Mouse (Mus musculus) myocyte (in vitro differentiated cells): ENCODE results near the gene D230025D16Rik.

Experiments used
- CEBPB ChIP-seq: IDR thresholded peaks from 2 replicates; pipeline ENCODE4 v1.6.1; 2011; ENCODE audit warnings: mild to moderate bottlenecking, moderate library complexity; ENCODE audit not compliant: poor library complexity, insufficient read depth, severe bottlenecking
- E2F4 ChIP-seq: IDR thresholded peaks from one replicate; pipeline ENCODE4 v1.6.1; 2011; ENCODE audit warnings: mild to moderate bottlenecking, control low read depth, moderate library complexity; ENCODE audit not compliant: insufficient read depth
- MAX ChIP-seq: IDR thresholded peaks from one replicate; pipeline ENCODE4 v1.6.1; 2011; ENCODE audit warnings: low read depth, mild to moderate bottlenecking, control low read depth
- MYOD1 ChIP-seq, 3 experiments: IDR thresholded peaks; one replicate each; pipeline ENCODE4 v1.6.1; 2011; ENCODE audit warnings: control low read depth in 2 of 3, low read depth in 2 of 3, mild to moderate bottlenecking in 2 of 3, moderate library complexity in 1 of 3; ENCODE audit not compliant: insufficient read length in 2 of 3, control insufficient read depth in 1 of 3
- MYOG ChIP-seq, 3 experiments: IDR thresholded peaks; one replicate each; pipeline ENCODE4 v1.6.1; 2011; ENCODE audit warnings: control low read depth in 2 of 3, low read depth in 2 of 3, mild to moderate bottlenecking in 2 of 3; ENCODE audit not compliant: insufficient read length in 2 of 3, control insufficient read depth in 1 of 3, insufficient read depth in 1 of 3
- POLR2A ChIP-seq: IDR thresholded peaks from one replicate; pipeline ENCODE4 v1.6.1; 2011; ENCODE audit warnings: low read depth, mild to moderate bottlenecking, control low read depth, moderate library complexity; ENCODE audit not compliant: insufficient read length
- POLR2AphosphoS2 ChIP-seq: IDR thresholded peaks from one replicate; pipeline ENCODE4 v1.6.1; 2011; ENCODE audit warnings: low read depth, control low read depth; ENCODE audit not compliant: insufficient read length
- REST ChIP-seq: IDR thresholded peaks from one replicate; pipeline ENCODE4 v1.6.1; 2011; ENCODE audit warnings: mild to moderate bottlenecking, control low read depth, moderate library complexity; ENCODE audit not compliant: insufficient read depth, insufficient read length
- SRF ChIP-seq: IDR thresholded peaks from one replicate; pipeline ENCODE4 v1.6.1; 2011; ENCODE audit warnings: low read depth; ENCODE audit not compliant: control insufficient read depth, insufficient read length
- TCF12 ChIP-seq: IDR thresholded peaks from one replicate; pipeline ENCODE4 v1.6.1; 2011; ENCODE audit warnings: mild to moderate bottlenecking, control low read depth; ENCODE audit not compliant: poor library complexity, insufficient read depth, severe bottlenecking
- TCF3 ChIP-seq: IDR thresholded peaks from one replicate; pipeline ENCODE4 v1.6.1; 2011; ENCODE audit warnings: low read depth, control low read depth; ENCODE audit not compliant: insufficient read length
- USF1 ChIP-seq: IDR thresholded peaks from one replicate; pipeline ENCODE4 v1.6.1; 2011; ENCODE audit warnings: low read depth, mild to moderate bottlenecking, control low read depth, moderate library complexity

- TF ChIP-seq USF1: no peak
- TF ChIP-seq TCF12: no peak
- TF ChIP-seq MYOG (IDR thresholded peaks at IDR 0.05; ENCODE audit: control insufficient read depth in 1 of 3, insufficient read depth in 1 of 3, insufficient read length in 2 of 3, low read depth in 2 of 3): no peak
- no peak for TF ChIP-seq E2F4
- no peak for TF ChIP-seq POLR2A
- TF ChIP-seq CEBPB: no peak
- TF ChIP-seq POLR2AphosphoS2: no peak
- no peak for TF ChIP-seq MAX
- TF ChIP-seq REST: no peak
- no peak for TF ChIP-seq SRF
- TF ChIP-seq MYOD1 (IDR thresholded peaks at IDR 0.05; ENCODE audit: control insufficient read depth in 1 of 3, insufficient read length in 2 of 3, low read depth in 2 of 3): no peak
- no peak for TF ChIP-seq TCF3
These were observed 19.2 kb upstream of the D230025D16Rik start for GRCm38 (mm10) chr8:105205748-105206147.
